Mouse (Mus musculus) CH12.LX (cell line): ENCODE data around the gene Dexi. TPM values are rescaled to one million over a fixed set of nuclear protein-coding genes. Genes with fewer than 3 reads are reported as not detected.

Source experiments
- DNase-seq: peaks from one replicate; pipeline ENCODE4 v3.0.0-alpha.2; 2013; ENCODE audit errors: extremely low read depth
- H3K27ac ChIP-seq: 2 replicates; pipeline ENCODE4 v1.5.1; 2012; ENCODE audit warnings: low read depth, mild to moderate bottlenecking, control low read depth, moderate library complexity; ENCODE audit not compliant: insufficient read depth
- H3K27me3 ChIP-seq: replicated peaks from 2 replicates; pipeline ENCODE3; 2012; ENCODE audit warnings: inconsistent platforms
- H3K36me3 ChIP-seq, 2 experiments: replicated peaks in 1 of 2; 2 replicates each; pipeline versions ENCODE3 to v1.6.1; 2012; ENCODE audit warnings: inconsistent platforms in 1 of 2, low read length in 1 of 2, mild to moderate bottlenecking in 1 of 2, mixed read lengths in 1 of 2, moderate library complexity in 1 of 2; ENCODE audit not compliant: control insufficient read depth in 1 of 2, insufficient read depth in 1 of 2
- H3K4me1 ChIP-seq, 2 experiments: 2 replicates each; pipeline ENCODE4 v1.6.1; 2012; ENCODE audit warnings: inconsistent platforms in 1 of 2, moderate library complexity in 1 of 2; ENCODE audit not compliant: insufficient read depth in 2 of 2, control insufficient read depth in 1 of 2
- H3K4me2 ChIP-seq: 2 replicates; pipeline ENCODE4 v1.6.1; 2012; ENCODE audit warnings: low read depth, mild to moderate bottlenecking, control low read depth; ENCODE audit not compliant: poor library complexity, insufficient read depth, severe bottlenecking
- H3K4me3 ChIP-seq, 3 experiments: fragments of 150-350 bp in 1 of 3; sonication (generic) in 1 of 3; replicated peaks in 1 of 3; 2 replicates each; pipeline versions ENCODE3 to v1.5.1; 2011 to 2012; ENCODE audit warnings: low read depth in 2 of 3, low read length in 2 of 3, mild to moderate bottlenecking in 2 of 3, moderate library complexity in 2 of 3, control low read depth in 1 of 3, improper control_type of control experiment in 1 of 3, inconsistent platforms in 1 of 3, mixed read lengths in 1 of 3; ENCODE audit not compliant: poor library complexity in 1 of 3
- H3K79me2 ChIP-seq: replicated peaks from 2 replicates; pipeline ENCODE4 v1.6.1; 2012; ENCODE audit warnings: mild to moderate bottlenecking, moderate library complexity; ENCODE audit not compliant: control insufficient read depth, poor library complexity, insufficient read depth, severe bottlenecking; ENCODE audit errors: extremely low read depth
- H3K9ac ChIP-seq: 2 replicates; pipeline ENCODE4 v1.6.1; 2012; ENCODE audit warnings: low read depth, mild to moderate bottlenecking, control low read depth, moderate library complexity; ENCODE audit not compliant: insufficient read depth
- H3K9me3 ChIP-seq: replicated peaks from 2 replicates; pipeline ENCODE3; 2012; ENCODE audit warnings: low read length, inconsistent platforms, mixed read lengths
- E2F4 ChIP-seq: IDR thresholded peaks from 2 replicates; pipeline ENCODE4 v1.6.1; 2011; ENCODE audit warnings: low read depth, low read length, improper control_type of control experiment; ENCODE audit not compliant: insufficient replicate concordance
- EP300 ChIP-seq: IDR thresholded peaks from 2 replicates; pipeline ENCODE4 v1.6.1; 2011; ENCODE audit warnings: low read length, improper control_type of control experiment
- HCFC1 ChIP-seq: IDR thresholded peaks from 2 replicates; pipeline ENCODE4 v1.6.1; 2012; ENCODE audit warnings: low read depth, mild to moderate bottlenecking, inconsistent platforms, low read length, improper control_type of control experiment
- IRF4 ChIP-seq: IDR thresholded peaks from 2 replicates; pipeline ENCODE4 v1.6.1; 2014; ENCODE audit warnings: low read depth, mild to moderate bottlenecking, inconsistent platforms, low read length, improper control_type of control experiment
- MAX ChIP-seq: IDR thresholded peaks from 2 replicates; pipeline ENCODE4 v1.6.1; 2011; ENCODE audit warnings: low read length, improper control_type of control experiment
- MYC ChIP-seq: IDR thresholded peaks from 2 replicates; pipeline ENCODE4 v1.6.1; 2011; ENCODE audit warnings: low read depth, mild to moderate bottlenecking, improper control_type of control experiment, low read length
- NELFE ChIP-seq: IDR thresholded peaks from 2 replicates; pipeline ENCODE4 v1.6.1; 2011; ENCODE audit warnings: low read depth, low read length, improper control_type of control experiment
- NRF1 ChIP-seq: IDR thresholded peaks from 2 replicates; pipeline ENCODE4 v1.6.1; 2014; ENCODE audit warnings: low read depth, mild to moderate bottlenecking, inconsistent platforms, low read length, improper control_type of control experiment, moderate library complexity
- POLR2A ChIP-seq: IDR thresholded peaks from 2 replicates; pipeline ENCODE4 v1.6.1; 2011; ENCODE audit warnings: low read depth, mild to moderate bottlenecking, improper control_type of control experiment, low read length
- POLR2AphosphoS2 ChIP-seq: IDR thresholded peaks from 2 replicates; pipeline ENCODE4 v1.6.1; 2011; ENCODE audit warnings: low read depth, low read length, improper control_type of control experiment
- RAD21 ChIP-seq: IDR thresholded peaks from 2 replicates; pipeline ENCODE4 v1.6.1; 2011; ENCODE audit warnings: low read depth, mild to moderate bottlenecking, low read length, improper control_type of control experiment, moderate library complexity
- SIN3A ChIP-seq: IDR thresholded peaks from 2 replicates; pipeline ENCODE4 v1.6.1; 2012; ENCODE audit warnings: low read length, improper control_type of control experiment, inconsistent platforms
- TBP ChIP-seq: conservative IDR thresholded peaks from 2 replicates; pipeline ENCODE4 v1.6.1; 2011; ENCODE audit warnings: low read depth, low read length, improper control_type of control experiment
- TCF12 ChIP-seq: IDR thresholded peaks from 2 replicates; pipeline ENCODE4 v1.6.1; 2014; ENCODE audit warnings: low read depth, mild to moderate bottlenecking, inconsistent platforms, low read length, improper control_type of control experiment
- USF2 ChIP-seq: conservative IDR thresholded peaks from 2 replicates; pipeline ENCODE4 v1.6.1; 2011; ENCODE audit warnings: low read depth, low read length, improper control_type of control experiment
- ZMIZ1 ChIP-seq: IDR thresholded peaks from 2 replicates; pipeline ENCODE4 v1.6.1; 2012; ENCODE audit warnings: low read depth, mild to moderate bottlenecking, inconsistent platforms, low read length, improper control_type of control experiment
- ZNF384 ChIP-seq: IDR thresholded peaks from 2 replicates; pipeline ENCODE4 v1.6.1; 2012; ENCODE audit warnings: low read depth, low read length, improper control_type of control experiment, inconsistent platforms
- dilution Hi-C: fragments of 300-500 bp; cut with MboI; formaldehyde crosslinking; loops from 2 replicates; pipeline ENCODE4 v1.14.3; 2020; ENCODE audit warnings: low sequenced_read_pairs; ENCODE audit not compliant: extremely low pct_unique_long_range_greater_than_20kb, extremely low pct_ligation_motif_present
- in situ Hi-C: fragments of 300-500 bp; cut with MboI; formaldehyde crosslinking; loops from 3 replicates; pipeline ENCODE4 v1.14.3; 2019; ENCODE audit warnings: low sequenced_read_pairs, low pct_ligation_motif_present, low pct_unique_long_range_greater_than_20kb, mixed read lengths
- polyA plus RNA-seq: library from polyadenylated mRNA; unstranded; fragments of >175 nt; gene quantifications from 2 replicates; pipeline ENCODE4 v1.2.1, GENCODE M21; 2012; ENCODE audit warnings: low read depth; ENCODE audit not compliant: insufficient read length
- total RNA-seq, 2 experiments: library from RNA; depleted of rRNA; stranded (reverse); fragments of 300-350 nt in 1 of 2; fragments of >200 nt in 1 of 2; gene quantifications; 2 replicates each; pipeline ENCODE4 v1.2.3; 2012 to 2014

The Dexi gene
- total and polyA plus RNA-seq, 3 experiments = 11.3 to 19.6 (median 14.1) TPM

GRCm38 (mm10) chr16:10515953-10516572 lies 26.8 kb downstream of the Dexi start (continued):
- TF ChIP-seq NELFE (peak; percentile 15; the same call in 1 of the 2 replicates), HCFC1 (no peak), MYC (no peak), TCF12 (peak; percentile 48; the same call in 1 of the 2 replicates), ZNF384 (no peak), USF2 (no peak), EP300 (peak; percentile 68; the same call in 1 of the 2 replicates)
- TF ChIP-seq, all 38 proteins: peak for 12

GRCm38 (mm10) chr16:10511134-10511520 lies 31.7 kb downstream of the Dexi start:
- Histone ChIP-seq H3K79me2 (no peaks in the 10 kb centered on the region), H3K9ac (no peak overlapping the region), H3K27ac (no peak overlapping the region), H3K27me3 (no peaks in the 10 kb centered on the region), H3K36me3 (peaks cover 62 to 94% of the 10 kb centered on the region in 2 experiments), H3K4me3 (no peak overlapping the region), H3K4me1 (peaks cover 17 to 94% of the 10 kb centered on the region in 2 experiments), H3K9me3 (no peaks in the 10 kb centered on the region), H3K4me2 (no peak overlapping the region)
- in situ Hi-C loops = no loop called here
- no peak for DNase-seq
- dilution Hi-C loops = no loop called here
- TF ChIP-seq E2F4 (no peak), SIN3A (no peak), ZMIZ1 (no peak), POLR2A (no peak), NRF1 (no peak), POLR2AphosphoS2 (no peak), ZNF384 (no peak), RAD21 (no peak), MAX (no peak), MYC (no peak)

GRCm38 (mm10) chr16:10510477-10511133 lies 32.2 kb downstream of the Dexi start:
- no peaks in the 10 kb centered on the region for H3K9me3 ChIP-seq
- H3K9ac ChIP-seq = no peak overlapping the region
- H3K27ac ChIP-seq = no peak overlapping the region
- peaks cover 65 to 99% of the 10 kb centered on the region in 2 experiments for H3K36me3 ChIP-seq
- in situ Hi-C loops = no loop called here
- dilution Hi-C loops = no loop called here
- no peak for DNase-seq
- H3K4me3 ChIP-seq = no peak overlapping the region
- H3K4me2 ChIP-seq = no peak overlapping the region
- H3K4me1 ChIP-seq = peaks cover 17 to 96% of the 10 kb centered on the region in 2 experiments
- H3K27me3 ChIP-seq = no peaks in the 10 kb centered on the region
- TF ChIP-seq NELFE = no peak
- TF ChIP-seq TBP = no peak
- TF ChIP-seq IRF4 = no peak
- TF ChIP-seq POLR2A = no peak
- H3K79me2 ChIP-seq = no peaks in the 10 kb centered on the region
